In genomic region chr4:121167656-121168055, GRCm38 (mm10) we compare ENCODE assay signal across 26 mouse cellular contexts. TPM values are rescaled to one million over a fixed set of nuclear protein-coding genes. Genes with fewer than 3 reads are reported as not detected.
DNase-seq lines count a peak whose midpoint lies in the region; ATAC-seq and TF ChIP-seq lines count a peak whose summit lies in the region.
"Had no signal": no experiment of that assay in that cellular context is flagged by ENCODE, and none has a peak within 500 bp of the region (broad histone marks: within the 10 kb centered on the region; RNA-seq: fewer than 3 reads in every experiment).

No protein-coding gene starts in this region.

- H3K4me3 ChIP-seq in intestine, postnatal 0 days (ENCODE audit: low read depth, low read length) = no peak overlapping the region
- H3K4me3 ChIP-seq in liver, embryonic 11.5 days (ENCODE audit: low read depth, low read length) = no peak overlapping the region
- H3K4me3 ChIP-seq: forebrain, embryonic 15.5 days; heart, embryonic 13.5 days; hindbrain, embryonic 15.5 days; left cerebral cortex, adult 2 months; limb, embryonic 10.5 days; neural tube, embryonic 12.5 days had no signal

- peak; percentile 29 for DNase-seq in kidney, adult 18-20 months
- no peak for DNase-seq in kidney, postnatal 10 days
- no peak for DNase-seq in liver, embryonic 11.5 days (ENCODE audit: low spot score)
- peak; percentile 19 for DNase-seq in yolk sac, embryonic 10.5 days (ENCODE audit: low spot score)
- DNase-seq in frontal cortex, postnatal 10 days (ENCODE audit: low spot score in 2 of 2) = no peak
- no peak for DNase-seq in thymus, postnatal 14 days
- DNase-seq: adrenal gland, postnatal 36 days; cerebellum, adult 11-12 months; cerebellum, postnatal 25 days; embryo, embryonic 11 days; gastrocnemius, postnatal 14 days; heart, adult 18-20 months; heart, postnatal 36 days; layer of hippocampus, adult 9-11 months; lung, embryonic 14.5 days; lung, postnatal 4 days; thymus, postnatal 36 days had no signal

- peaks cover 40% of the 10 kb centered on the region for H3K36me3 ChIP-seq in intestine, postnatal 0 days (ENCODE audit: control insufficient read depth, insufficient read depth)
- peaks cover 33% of the 10 kb centered on the region for H3K36me3 ChIP-seq in liver, embryonic 11.5 days (ENCODE audit: control insufficient read depth, insufficient read depth, low read length)

- H3K9me3 ChIP-seq in intestine, postnatal 0 days (ENCODE audit: control insufficient read depth) = no peaks in the 10 kb centered on the region
- H3K9me3 ChIP-seq in liver, embryonic 11.5 days (ENCODE audit: control insufficient read depth, low read length) = peaks cover 3% of the 10 kb centered on the region; the same call in 1 of the 2 replicates
- H3K9me3 ChIP-seq: forebrain, embryonic 15.5 days; hindbrain, embryonic 15.5 days; limb, embryonic 10.5 days; neural tube, embryonic 12.5 days had no signal

- 95% methylated on average over 2 of the region's 2 CpGs for WGBS in intestine, postnatal 0 days
- WGBS in liver, embryonic 11.5 days = 90% methylated on average over 2 of the region's 2 CpGs

- H3K27ac ChIP-seq in intestine, postnatal 0 days (ENCODE audit: low read depth, low read length) = 0 out of 2 replicates have a peak overlapping the region, but pooled peaks have one; percentile 50
- H3K27ac ChIP-seq in liver, embryonic 11.5 days (ENCODE audit: low read depth, low read length) = no peak overlapping the region
- H3K27ac ChIP-seq: forebrain, embryonic 15.5 days; heart, embryonic 13.5 days; hindbrain, embryonic 15.5 days; left cerebral cortex, adult 2 months; limb, embryonic 10.5 days; neural tube, embryonic 12.5 days had no signal

- no peak overlapping the region for H3K9ac ChIP-seq in intestine, postnatal 0 days (ENCODE audit: low read depth, low read length)
- no peak overlapping the region for H3K9ac ChIP-seq in liver, embryonic 11.5 days (ENCODE audit: low read depth, low read length)
- H3K9ac ChIP-seq: forebrain, embryonic 15.5 days; heart, embryonic 13.5 days; hindbrain, embryonic 15.5 days; lung, embryonic 14.5 days; neural tube, embryonic 12.5 days had no signal

- H3K4me2 ChIP-seq in intestine, postnatal 0 days (replicated peaks; ENCODE audit: low read depth) = no peak overlapping the region
- H3K4me2 ChIP-seq in liver, embryonic 11.5 days = no peak overlapping the region
- H3K4me2 ChIP-seq: forebrain, embryonic 15.5 days; heart, embryonic 13.5 days; hindbrain, embryonic 15.5 days; lung, embryonic 14.5 days; neural tube, embryonic 12.5 days had no signal

- no peak for TF ChIP-seq CTCF in intestine, postnatal 0 days (IDR thresholded peaks at IDR 0.05; ENCODE audit: low read depth)

- no peaks in the 10 kb centered on the region for H3K4me1 ChIP-seq in intestine, postnatal 0 days (replicated peaks; ENCODE audit: control insufficient read depth, insufficient read depth, low read length)
- no peaks in the 10 kb centered on the region for H3K4me1 ChIP-seq in liver, embryonic 11.5 days (replicated peaks; ENCODE audit: control insufficient read depth, insufficient read depth, low read length)
- H3K4me1 ChIP-seq: forebrain, embryonic 15.5 days; heart, embryonic 13.5 days; hindbrain, embryonic 15.5 days; limb, embryonic 10.5 days; neural tube, embryonic 12.5 days had no signal

- H3K27me3 ChIP-seq in intestine, postnatal 0 days (replicated peaks; ENCODE audit: control insufficient read depth, insufficient read depth, low read length) = no peaks in the 10 kb centered on the region
- H3K27me3 ChIP-seq in liver, embryonic 11.5 days (replicated peaks; ENCODE audit: control insufficient read depth, insufficient read depth, low read length) = no peaks in the 10 kb centered on the region
- H3K27me3 ChIP-seq: CH12.LX; forebrain, embryonic 15.5 days; heart, embryonic 13.5 days; hindbrain, embryonic 15.5 days; neural tube, embryonic 12.5 days had no signal

- peak; percentile 22; the same call in 1 of the 2 replicates for ATAC-seq in intestine, postnatal 0 days
- peak; percentile 63 for ATAC-seq in liver, embryonic 11.5 days (replicated peaks; ENCODE audit: low FRiP score)
- ATAC-seq: forebrain, embryonic 15.5 days had no signal

RNA-seq across cellular contexts. Expression of gene Rlf, which starts 47.2 kb away (rescaled TPM):
- polyA plus RNA-seq in intestine, postnatal 0 days (2015; fragmentation: Nextera tagmentation; extraction: Ambion mirVana) = 4.5 and 5.7 TPM in 2 replicates
- 18.8 and 19.0 TPM in 2 replicates for polyA plus RNA-seq in liver, embryonic 11.5 days (2014; fragmentation: Nextera tagmentation; extraction: Ambion mirVana)

RNA-seq across cellular contexts. Expression of gene Tmco2, which starts 58.6 kb away (rescaled TPM):
- not detected in 2 replicates for polyA plus RNA-seq in intestine, postnatal 0 days (2015; fragmentation: Nextera tagmentation; extraction: Ambion mirVana)
- not detected in 2 replicates for polyA plus RNA-seq in liver, embryonic 11.5 days (2014; fragmentation: Nextera tagmentation; extraction: Ambion mirVana)
- polyA plus RNA-seq: embryonic facial prominence, embryonic 14.5 days; forebrain, embryonic 15.5 days; heart, embryonic 13.5 days; hindbrain, embryonic 15.5 days; limb, embryonic 10.5 days; lung, embryonic 14.5 days; neural tube, embryonic 12.5 days had no signal

Comparison
In these comparisons a context has a peak if more than half of its experiments do, and no peak if none do; other contexts are left out.
1. DNase-seq: peak in kidney, adult 18-20 months (single experiment) and yolk sac, embryonic 10.5 days (single experiment); none in kidney, postnatal 10 days (single experiment), liver, embryonic 11.5 days (single experiment), frontal cortex, postnatal 10 days (0 of 2) and thymus, postnatal 14 days (single experiment).